In the genomic region with DNA sequence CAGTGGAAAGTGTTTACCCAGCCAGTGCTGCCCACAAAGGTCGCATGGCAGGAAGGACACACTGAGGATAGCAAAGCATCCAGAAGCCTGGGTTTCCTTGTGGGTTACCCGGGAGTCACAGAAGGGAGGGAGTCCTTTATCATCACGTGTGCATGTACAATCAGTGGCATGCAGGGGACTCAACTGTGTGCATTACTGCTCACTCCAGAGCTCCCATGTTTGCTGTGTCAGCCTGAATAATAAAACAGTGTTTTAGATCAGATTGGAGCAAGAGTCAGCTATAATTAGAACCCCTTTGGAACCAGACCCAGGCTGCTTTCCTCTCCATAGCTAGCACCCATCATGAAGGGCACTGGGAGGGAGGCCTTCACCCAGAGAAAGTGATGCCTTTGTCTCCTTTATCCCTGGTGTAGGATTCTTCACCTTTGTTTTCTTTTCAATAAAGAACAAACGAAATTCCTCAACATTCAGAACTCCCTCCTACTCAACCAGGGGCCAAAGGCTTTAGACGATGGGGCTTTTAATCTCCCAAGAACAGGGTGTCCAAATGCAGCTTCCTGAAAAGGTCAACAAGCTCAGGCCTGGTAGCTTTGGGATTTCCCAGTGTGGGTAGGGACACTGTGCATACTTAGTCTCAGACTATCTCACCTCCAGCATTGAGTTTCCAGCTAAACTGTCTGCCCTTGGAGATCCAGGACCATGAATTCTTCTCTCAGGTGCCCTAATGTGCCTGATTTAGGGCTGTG, we compare ENCODE assay signal across 23 mouse cellular contexts.
A peak's percentile ranks its signal among the peaks of the same experiment; 100 is the strongest.
DNase-seq lines count a peak whose midpoint lies in the region; ATAC-seq and TF ChIP-seq lines count a peak whose summit lies in the region.
"Had no signal": no experiment of that assay in that cellular context is flagged by ENCODE, and none has a peak within 500 bp of the region (broad histone marks: within the 10 kb centered on the region; RNA-seq: fewer than 3 reads in every experiment).

No protein-coding gene starts in this region.

- peak overlapping the region; percentile 70 for H3K27ac ChIP-seq in gastrocnemius, adult 2 months
- H3K27ac ChIP-seq in kidney, embryonic 16.5 days (ENCODE audit: low read length) = peak overlapping the region; percentile 19
- peak overlapping the region; percentile 58 for H3K27ac ChIP-seq in heart, embryonic 11.5 days (ENCODE audit: low read depth, low read length)
- H3K27ac ChIP-seq in heart, postnatal 0 days (ENCODE audit: low read depth) = peak overlapping the region; percentile 72
- no peak overlapping the region for H3K27ac ChIP-seq in forebrain, embryonic 11.5 days (ENCODE audit: low read depth, low read length)
- H3K27ac ChIP-seq: embryonic facial prominence, embryonic 15.5 days; hindbrain, embryonic 10.5 days; limb, embryonic 15.5 days; liver, embryonic 15.5 days had no signal

- TF ChIP-seq CTCF in gastrocnemius, adult 2 months (IDR thresholded peaks at IDR 0.05) = no peak
- no peak for TF ChIP-seq CTCF in heart, postnatal 0 days (IDR thresholded peaks at IDR 0.05; ENCODE audit: low read depth)

- H3K36me3 ChIP-seq in kidney, embryonic 16.5 days (ENCODE audit: insufficient read depth, low read length) = no peaks in the 10 kb centered on the region
- no peaks in the 10 kb centered on the region for H3K36me3 ChIP-seq in heart, embryonic 11.5 days (ENCODE audit: control insufficient read depth, insufficient read depth, low read length)
- no peaks in the 10 kb centered on the region for H3K36me3 ChIP-seq in heart, postnatal 0 days (replicated peaks; ENCODE audit: control insufficient read depth, insufficient read depth, low read length)
- no peaks in the 10 kb centered on the region for H3K36me3 ChIP-seq in forebrain, embryonic 11.5 days (ENCODE audit: control insufficient read depth, insufficient read depth, low read length)
- H3K36me3 ChIP-seq: embryonic facial prominence, embryonic 15.5 days; hindbrain, embryonic 10.5 days; limb, embryonic 15.5 days; liver, embryonic 15.5 days had no signal

- WGBS in kidney, embryonic 16.5 days = 40% methylated on average over 5 of the region's 5 CpGs
- 55% methylated on average over 5 of the region's 5 CpGs for WGBS in heart, embryonic 11.5 days (ENCODE audit: insufficient replicate concordance)
- 31% methylated on average over 5 of the region's 5 CpGs for WGBS in heart, postnatal 0 days
- 57% methylated on average over 5 of the region's 5 CpGs for WGBS in forebrain, embryonic 11.5 days

- H3K9me3 ChIP-seq in kidney, embryonic 16.5 days (ENCODE audit: low read length) = no peaks in the 10 kb centered on the region
- no peaks in the 10 kb centered on the region for H3K9me3 ChIP-seq in heart, embryonic 11.5 days (replicated peaks; ENCODE audit: control insufficient read depth, low read length)
- no peaks in the 10 kb centered on the region for H3K9me3 ChIP-seq in heart, postnatal 0 days (replicated peaks; ENCODE audit: control insufficient read depth, low read length)
- H3K9me3 ChIP-seq in forebrain, embryonic 11.5 days (ENCODE audit: control insufficient read depth, low read length) = no peaks in the 10 kb centered on the region
- H3K9me3 ChIP-seq: embryonic facial prominence, embryonic 15.5 days; hindbrain, embryonic 10.5 days; limb, embryonic 15.5 days; liver, embryonic 15.5 days had no signal

- H3K4me1 ChIP-seq in kidney, embryonic 16.5 days (ENCODE audit: insufficient read depth, low read length) = peaks cover 15% of the 10 kb centered on the region; the same call in 1 of the 2 replicates
- H3K4me1 ChIP-seq in heart, embryonic 11.5 days (ENCODE audit: control insufficient read depth, insufficient read depth, low read length) = peaks cover 11% of the 10 kb centered on the region
- peaks cover 14% of the 10 kb centered on the region for H3K4me1 ChIP-seq in heart, postnatal 0 days (ENCODE audit: control insufficient read depth, insufficient read depth)
- no peaks in the 10 kb centered on the region for H3K4me1 ChIP-seq in forebrain, embryonic 11.5 days (replicated peaks; ENCODE audit: control insufficient read depth, insufficient read depth, low read length)
- H3K4me1 ChIP-seq: limb, embryonic 15.5 days; liver, embryonic 15.5 days had no signal

- no peak overlapping the region for H3K4me3 ChIP-seq in gastrocnemius, adult 2 months
- no peak overlapping the region for H3K4me3 ChIP-seq in kidney, embryonic 16.5 days (ENCODE audit: low read length)
- no peak overlapping the region for H3K4me3 ChIP-seq in heart, embryonic 11.5 days (ENCODE audit: low read depth, low read length)
- H3K4me3 ChIP-seq in heart, postnatal 0 days (ENCODE audit: low read depth, low read length) = no peak overlapping the region
- no peak overlapping the region for H3K4me3 ChIP-seq in forebrain, embryonic 11.5 days (ENCODE audit: low read depth, low read length)
- H3K4me3 ChIP-seq: embryonic facial prominence, embryonic 15.5 days; hindbrain, embryonic 10.5 days; limb, embryonic 15.5 days; liver, embryonic 15.5 days had no signal

- H3K9ac ChIP-seq in kidney, embryonic 16.5 days (replicated peaks; ENCODE audit: low read length) = no peak overlapping the region
- H3K9ac ChIP-seq in heart, embryonic 11.5 days (ENCODE audit: low read depth, low read length) = no peak overlapping the region
- no peak overlapping the region for H3K9ac ChIP-seq in heart, postnatal 0 days (replicated peaks; ENCODE audit: low read depth, low read length)
- no peak overlapping the region for H3K9ac ChIP-seq in forebrain, embryonic 11.5 days (ENCODE audit: low read length)
- H3K9ac ChIP-seq: embryonic facial prominence, embryonic 15.5 days; limb, embryonic 15.5 days; liver, embryonic 15.5 days had no signal

- ATAC-seq in kidney, embryonic 16.5 days (ENCODE audit: low FRiP score, low TSS enrichment) = 0 out of 2 replicates have a peak, but pooled peaks have one; percentile 27
- no peak for ATAC-seq in heart, embryonic 11.5 days (replicated peaks; ENCODE audit: insufficient number of reproducible peaks, low FRiP score, low TSS enrichment)
- ATAC-seq in heart, postnatal 0 days (ENCODE audit: insufficient read depth, low read depth) = peak; percentile 84
- ATAC-seq in forebrain, embryonic 11.5 days (replicated peaks; ENCODE audit: low FRiP score) = no peak
- ATAC-seq: forebrain, embryonic 16.5 days; hindbrain, embryonic 16.5 days; intestine, embryonic 16.5 days had no signal

- no peak for TF ChIP-seq EP300 in heart, postnatal 0 days (IDR thresholded peaks at IDR 0.05; ENCODE audit: low read depth)

- intact Hi-C loops in gastrocnemius, adult 2 months (cut with DNase I) = no loop called here

- no peak for DNase-seq in gastrocnemius, adult 2 months
- no peak for DNase-seq in gastrocnemius, postnatal 10 days
- DNase-seq in kidney, postnatal 10 days = no peak
- DNase-seq in heart, postnatal 0 days (ENCODE audit: low spot score) = peak; percentile 55
- DNase-seq in forebrain, embryonic 11.5 days (ENCODE audit: low spot score) = no peak
- no peak for DNase-seq in cerebellum, postnatal 10 days
- DNase-seq: adrenal gland, postnatal 10 days; cerebellum, adult 9-10 months; gastrocnemius, postnatal 36 days; kidney, postnatal 36 days; lung, postnatal 4 days; midbrain, embryonic 14.5 days; right cerebral cortex, postnatal 14 days; thymus, postnatal 14 days had no signal

- H3K4me2 ChIP-seq in kidney, embryonic 16.5 days (replicated peaks; ENCODE audit: low read depth, low read length) = no peak overlapping the region
- no peak overlapping the region for H3K4me2 ChIP-seq in heart, embryonic 11.5 days
- H3K4me2 ChIP-seq in heart, postnatal 0 days (ENCODE audit: low read depth, low read length) = no peak overlapping the region
- no peak overlapping the region for H3K4me2 ChIP-seq in forebrain, embryonic 11.5 days (ENCODE audit: low read depth, low read length, severe bottlenecking)
- H3K4me2 ChIP-seq: embryonic facial prominence, embryonic 15.5 days; limb, embryonic 15.5 days; liver, embryonic 15.5 days had no signal

- H3K27me3 ChIP-seq in kidney, embryonic 16.5 days (ENCODE audit: insufficient read depth, low read length) = no peaks in the 10 kb centered on the region
- no peaks in the 10 kb centered on the region for H3K27me3 ChIP-seq in heart, embryonic 11.5 days (ENCODE audit: control insufficient read depth, insufficient read depth, low read length)
- no peaks in the 10 kb centered on the region for H3K27me3 ChIP-seq in heart, postnatal 0 days (ENCODE audit: control insufficient read depth, insufficient read depth, low read length)
- no peaks in the 10 kb centered on the region for H3K27me3 ChIP-seq in forebrain, embryonic 11.5 days (ENCODE audit: control insufficient read depth, insufficient read depth, low read length)
- H3K27me3 ChIP-seq: embryonic facial prominence, embryonic 15.5 days; limb, embryonic 15.5 days; liver, embryonic 15.5 days had no signal

Comparison
In these comparisons a context has a peak if more than half of its experiments do, and no peak if none do; other contexts are left out.
1. ATAC-seq: peak in kidney, embryonic 16.5 days (single experiment) and heart, postnatal 0 days (single experiment); none in heart, embryonic 11.5 days (single experiment) and forebrain, embryonic 11.5 days (single experiment).